Mouse (Mus musculus) spleen, adult 2 months (tissue): ENCODE measurements around the gene Zdhhc1. TPM values are rescaled to one million over a fixed set of nuclear protein-coding genes. Genes with fewer than 3 reads are reported as not detected.

Experiments used
- DNase-seq, 2 experiments: peaks; one replicate each; pipeline versions ENCODE4 v3.0.0 to v3.0.0-alpha.2; 2012 to 2021; ENCODE audit warnings: low spot score in 2 of 2, low read depth in 1 of 2
- H3K27ac ChIP-seq: fragments of 200-500 bp; 2 replicates; pipeline ENCODE4 v1.5.1; 2012; ENCODE audit warnings: low read length, inconsistent platforms; ENCODE audit not compliant: insufficient read depth
- H3K27me3 ChIP-seq: fragments of 200-500 bp; 2 replicates; pipeline ENCODE4 v1.6.1; 2012; ENCODE audit warnings: mild to moderate bottlenecking, moderate library complexity, low read length, inconsistent platforms; ENCODE audit not compliant: control insufficient read depth, insufficient read depth
- H3K36me3 ChIP-seq: fragments of 200-500 bp; 2 replicates; pipeline ENCODE4 v1.6.1; 2012; ENCODE audit warnings: mild to moderate bottlenecking, low read length, inconsistent platforms; ENCODE audit not compliant: control insufficient read depth, insufficient read depth
- H3K4me1 ChIP-seq: fragments of 200-500 bp; 2 replicates; pipeline ENCODE4 v1.6.1; 2011; ENCODE audit warnings: inconsistent platforms; ENCODE audit not compliant: control insufficient read depth, insufficient read depth, insufficient read length
- H3K4me3 ChIP-seq: fragments of 200-500 bp; 2 replicates; pipeline ENCODE4 v1.5.1; 2011; ENCODE audit warnings: mild to moderate bottlenecking, inconsistent platforms; ENCODE audit not compliant: insufficient read depth, insufficient read length; ENCODE audit errors: extremely low read depth
- CTCF ChIP-seq: fragments of 200-500 bp; IDR thresholded peaks from 2 replicates; pipeline ENCODE4 v1.5.1; 2011; ENCODE audit warnings: mild to moderate bottlenecking, inconsistent platforms; ENCODE audit not compliant: insufficient read depth, insufficient read length, insufficient replicate concordance; ENCODE audit errors: extremely low read depth
- POLR2A ChIP-seq: fragments of 200-500 bp; IDR thresholded peaks from 2 replicates; pipeline ENCODE4 v1.6.1; 2011; ENCODE audit warnings: low read depth, low read length, inconsistent platforms
- WGBS: fragments of 180-500 bp; shearing (Covaris S2); methylation state at CpG from one replicate; pipeline ENCODE4 v1.1.7; 2018; 5-methylcytosine and 5-hydroxymethylcytosine counted together
- polyA plus RNA-seq: library from polyadenylated mRNA; depleted of rRNA; stranded (reverse); fragments of >200 nt; gene quantifications from 2 replicates; pipeline ENCODE4 v1.2.3, GENCODE M21; 2012; rRNA removed

The Zdhhc1 gene
- polyA plus RNA-seq, 1 experiment: 15.3 TPM

DNA sequence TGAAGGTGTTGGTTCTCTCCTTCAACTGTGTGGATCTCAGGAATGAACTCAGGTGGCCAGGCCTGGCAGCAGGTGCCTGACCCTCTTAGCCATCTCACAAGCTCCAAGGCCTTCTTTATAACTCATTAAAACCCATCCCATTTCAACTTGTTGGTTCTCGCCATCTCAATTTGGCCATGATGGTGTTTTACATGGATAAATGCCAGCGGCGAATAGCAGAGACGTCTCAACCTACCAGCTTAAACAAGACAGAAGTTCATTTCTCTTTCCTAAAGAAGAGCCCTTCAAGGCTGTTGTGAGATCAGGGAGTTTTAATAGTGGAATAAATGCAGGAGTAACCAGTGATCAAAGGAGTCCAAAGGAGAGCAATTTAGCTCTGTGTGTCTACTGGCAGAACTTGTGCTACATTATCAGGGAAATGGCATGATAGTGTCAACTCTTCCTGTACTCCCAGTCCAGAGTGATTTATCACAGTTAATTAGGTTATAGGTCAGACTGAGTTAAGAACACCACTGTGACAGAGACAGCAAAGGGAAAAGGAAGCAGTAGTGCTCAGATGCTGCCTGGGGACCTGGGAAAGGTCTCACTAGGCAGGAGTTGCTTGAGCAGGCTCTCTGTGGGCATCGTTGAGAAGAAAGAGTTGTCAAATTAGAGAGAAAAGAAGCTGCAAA is 59.5 kb downstream of the Zdhhc1 start:
- no peak for DNase-seq
- Histone ChIP-seq H3K27ac (no peak overlapping the region), H3K4me1 (no peaks in the 10 kb centered on the region), H3K27me3 (no peaks in the 10 kb centered on the region), H3K4me3 (no peak overlapping the region), H3K36me3 (no peaks in the 10 kb centered on the region)
- 85% methylated on average over 5 of the region's 5 CpGs for WGBS
- TF ChIP-seq CTCF (no peak), POLR2A (no peak)

DNA sequence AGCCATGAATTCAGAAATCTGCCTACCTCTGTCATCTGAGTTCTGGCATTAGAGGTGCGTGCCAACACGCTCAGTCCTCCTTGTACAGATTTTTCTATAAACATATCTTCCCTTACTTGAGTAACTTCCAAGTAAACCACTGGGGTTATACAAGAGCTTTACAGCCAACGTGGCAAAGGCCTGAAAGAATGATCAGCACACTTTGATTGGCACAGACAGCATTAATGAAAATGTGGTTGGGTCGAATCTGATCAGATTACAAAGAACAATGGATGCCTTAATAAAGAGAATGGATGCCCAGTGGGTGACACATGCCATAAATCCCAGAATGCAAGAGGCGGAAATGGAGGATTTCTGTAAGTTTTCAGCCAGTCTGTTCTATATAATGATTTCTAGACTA is 60.5 kb downstream of the Zdhhc1 start:
- DNase-seq: no peak
- no peaks in the 10 kb centered on the region for H3K4me1 ChIP-seq
- WGBS: 80% methylated on average over 5 of the region's 5 CpGs
- TF ChIP-seq POLR2A (no peak), CTCF (no peak)
- no peaks in the 10 kb centered on the region for H3K27me3 ChIP-seq
- no peak overlapping the region for H3K27ac ChIP-seq
- H3K36me3 ChIP-seq: no peaks in the 10 kb centered on the region
- H3K4me3 ChIP-seq: no peak overlapping the region

DNA sequence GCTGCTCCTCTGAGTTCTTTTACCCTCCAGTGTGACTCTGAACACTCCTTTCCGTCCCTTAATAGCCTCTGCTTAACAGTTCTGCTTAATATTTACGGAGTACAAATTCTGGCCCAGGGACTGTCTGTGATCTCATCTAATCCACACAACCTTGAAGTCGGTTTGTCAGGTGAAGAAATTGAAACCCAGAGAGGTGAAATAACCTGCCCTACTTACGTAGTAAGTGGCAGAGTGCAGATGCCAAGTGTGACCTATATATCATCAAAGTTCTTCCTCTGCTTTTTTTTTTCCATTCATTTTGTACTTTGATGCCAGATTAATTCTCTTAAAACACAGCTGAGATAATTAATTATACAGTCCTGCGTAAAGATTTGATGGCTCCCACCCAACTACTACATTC is 62.6 kb downstream of the Zdhhc1 start:
- DNase-seq: no peak
- Histone ChIP-seq H3K27me3 (no peaks in the 10 kb centered on the region), H3K4me3 (no peak overlapping the region), H3K4me1 (no peaks in the 10 kb centered on the region), H3K27ac (no peak overlapping the region), H3K36me3 (no peaks in the 10 kb centered on the region)
- TF ChIP-seq POLR2A (no peak), CTCF (no peak)
- WGBS: 83% methylated on average over 5 of the region's 5 CpGs

DNA sequence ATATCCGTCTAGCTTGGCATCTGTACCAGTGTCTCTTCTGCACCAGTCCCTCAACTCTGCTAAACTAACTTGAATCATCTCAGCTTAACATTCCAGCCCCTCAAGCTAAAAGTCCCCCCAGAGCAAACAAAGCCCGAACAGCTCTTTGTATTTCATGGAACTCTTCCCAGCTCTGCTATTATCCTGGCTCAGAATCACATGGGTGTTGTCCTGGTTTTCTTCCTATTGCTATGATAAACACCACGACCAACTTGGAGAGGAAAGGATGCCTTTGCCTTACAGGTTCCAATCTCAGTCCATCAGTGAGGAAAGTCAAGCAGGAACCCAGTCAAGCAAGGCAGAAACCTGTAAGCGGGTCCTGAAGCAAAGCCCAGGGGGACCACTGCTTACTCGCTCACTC is 63.2 kb downstream of the Zdhhc1 start:
- Histone ChIP-seq H3K27me3 (no peaks in the 10 kb centered on the region), H3K27ac (no peak overlapping the region), H3K4me1 (no peaks in the 10 kb centered on the region), H3K4me3 (no peak overlapping the region), H3K36me3 (no peaks in the 10 kb centered on the region)
- TF ChIP-seq POLR2A (no peak), CTCF (no peak)
- no peak for DNase-seq
- 80% methylated on average over 5 of the region's 5 CpGs for WGBS

DNA sequence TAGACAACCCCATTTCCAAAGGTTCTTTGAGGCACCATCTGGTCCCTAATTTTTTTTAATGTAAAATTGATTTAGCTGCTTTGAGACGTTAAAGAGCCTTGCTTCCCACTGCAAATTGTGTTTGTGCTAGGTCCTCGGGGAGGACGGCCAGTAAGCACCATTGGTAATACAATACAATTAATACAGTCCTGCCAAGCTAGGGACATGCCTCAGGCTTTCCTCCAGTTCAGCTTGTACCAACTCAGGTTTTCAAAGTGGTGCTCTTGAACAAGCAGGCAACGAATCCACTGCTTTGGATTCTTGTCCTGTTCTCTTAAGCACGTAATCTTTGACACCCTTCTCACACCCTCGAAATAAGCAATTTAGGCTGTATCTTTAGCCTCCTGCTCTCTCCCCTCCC is 63.7 kb downstream of the Zdhhc1 start:
- Histone ChIP-seq H3K4me3 (no peak overlapping the region), H3K4me1 (no peaks in the 10 kb centered on the region), H3K36me3 (no peaks in the 10 kb centered on the region), H3K27ac (no peak overlapping the region), H3K27me3 (no peaks in the 10 kb centered on the region)
- WGBS: 85% methylated on average over 6 of the region's 6 CpGs
- TF ChIP-seq CTCF: no peak
- no peak for TF ChIP-seq POLR2A
- no peak for DNase-seq

DNA sequence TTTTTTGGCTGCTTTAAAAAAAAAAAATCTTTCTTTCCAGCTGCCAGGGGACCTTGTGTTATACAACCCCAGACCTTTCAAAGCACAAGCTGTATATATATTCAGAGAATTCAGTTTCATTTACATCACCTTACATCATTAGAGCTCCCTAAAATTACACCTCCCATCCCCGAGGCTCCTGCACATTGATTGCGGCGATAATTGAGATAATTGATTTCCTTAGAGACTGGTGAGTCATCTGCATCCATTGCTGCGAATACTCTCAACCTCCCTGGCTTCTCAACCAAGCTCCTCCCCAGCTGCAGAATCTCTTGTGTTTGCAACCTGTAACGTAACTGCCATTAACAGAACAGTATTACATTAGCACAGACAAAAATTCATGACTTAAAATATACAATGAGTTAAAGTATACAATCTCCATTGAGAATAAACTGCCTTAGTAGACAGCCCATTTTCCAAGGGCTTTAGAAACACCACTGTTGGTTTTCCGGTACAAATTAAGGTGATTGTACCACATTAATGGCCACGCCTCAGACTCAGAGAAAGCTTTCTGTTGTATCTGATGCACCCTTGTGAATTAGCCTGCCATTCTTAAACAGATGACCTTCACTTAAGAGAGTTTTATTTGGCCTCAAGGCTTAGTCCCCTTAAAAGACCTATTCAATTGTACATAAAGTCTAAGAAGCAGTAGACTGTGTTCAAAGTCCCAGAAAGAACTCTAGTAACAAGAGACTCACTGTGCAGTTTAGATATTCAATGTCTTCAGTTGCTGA is 64.8 kb downstream of the Zdhhc1 start:
- H3K4me1 ChIP-seq: no peaks in the 10 kb centered on the region
- no peak overlapping the region for H3K27ac ChIP-seq
- no peak overlapping the region for H3K4me3 ChIP-seq
- no peaks in the 10 kb centered on the region for H3K36me3 ChIP-seq
- no peaks in the 10 kb centered on the region for H3K27me3 ChIP-seq
- 83% methylated on average over 7 of the region's 7 CpGs for WGBS
- no peak for TF ChIP-seq CTCF
- no peak for TF ChIP-seq POLR2A
- DNase-seq: no peak

DNA sequence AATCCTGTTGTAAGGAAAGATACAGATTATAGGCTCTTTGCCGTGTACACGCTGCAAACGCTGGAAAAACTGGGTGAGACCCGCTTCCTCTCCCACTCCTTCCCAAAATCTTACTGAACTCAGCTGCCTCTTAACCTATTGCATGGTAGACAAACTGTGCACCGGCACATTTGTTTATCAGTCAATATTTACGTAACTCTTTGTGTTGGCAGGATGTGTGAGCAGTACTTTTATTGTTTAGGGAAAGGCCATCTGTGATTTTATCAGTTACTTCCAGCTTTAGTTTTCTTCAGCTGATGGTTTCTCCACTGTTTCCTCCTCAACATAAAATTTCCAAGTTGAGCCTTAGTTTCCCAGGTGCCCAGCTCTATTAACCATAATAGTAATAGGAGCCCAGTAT is 69.8 kb downstream of the Zdhhc1 start:
- 72% methylated on average over 6 of the region's 6 CpGs for WGBS
- H3K36me3 ChIP-seq: no peaks in the 10 kb centered on the region
- no peak overlapping the region for H3K27ac ChIP-seq
- no peaks in the 10 kb centered on the region for H3K27me3 ChIP-seq
- no peak overlapping the region for H3K4me3 ChIP-seq
- H3K4me1 ChIP-seq: no peaks in the 10 kb centered on the region
- TF ChIP-seq POLR2A (no peak), CTCF (no peak)
- no peak for DNase-seq

Other genes with a start within 250 kb of the Zdhhc1 start
- gene B3gnt9, start 241.7 kb downstream of the Zdhhc1 start, polyA plus RNA-seq: 11.5 and 12.0 TPM in 2 replicates
- 28.1 and 31.8 TPM in 2 replicates for gene Tradd, start 232.3 kb downstream of the Zdhhc1 start, polyA plus RNA-seq
- 16.0 and 20.5 TPM in 2 replicates for gene Fbxl8, start 232.3 kb downstream of the Zdhhc1 start, polyA plus RNA-seq
- gene Hsf4, start 227.1 kb downstream of the Zdhhc1 start, polyA plus RNA-seq: 2.5 and 2.7 TPM in 2 replicates
- gene Nol3, start 220.8 kb downstream of the Zdhhc1 start, polyA plus RNA-seq: 0.53 and 0.70 TPM in 2 replicates
- gene 4931428F04Rik, start 207.0 kb downstream of the Zdhhc1 start, polyA plus RNA-seq: 3.7 and 3.9 TPM in 2 replicates
- 21.4 and 23.4 TPM in 2 replicates for gene Exoc3l, start 200.8 kb downstream of the Zdhhc1 start, polyA plus RNA-seq
- gene E2f4, start 199.2 kb downstream of the Zdhhc1 start, polyA plus RNA-seq: 165 and 202 TPM in 2 replicates
- 7.2 and 7.7 TPM in 2 replicates for gene Elmo3, start 191.3 kb downstream of the Zdhhc1 start, polyA plus RNA-seq
- gene Lrrc29, start 170.6 kb downstream of the Zdhhc1 start, polyA plus RNA-seq: 9.2 and 11.0 TPM in 2 replicates
- 67.8 and 82.2 TPM in 2 replicates for gene Tmem208, start 170.5 kb downstream of the Zdhhc1 start, polyA plus RNA-seq
- 52.0 and 58.1 TPM in 2 replicates for gene Fhod1, start 148.9 kb downstream of the Zdhhc1 start, polyA plus RNA-seq
- gene Slc9a5, start 148.1 kb downstream of the Zdhhc1 start, polyA plus RNA-seq: 3.0 and 4.2 TPM in 2 replicates
- 0.16 and 0.20 TPM in 2 replicates for gene Plekhg4, start 123.6 kb downstream of the Zdhhc1 start, polyA plus RNA-seq
- gene Kctd19, start 83.4 kb downstream of the Zdhhc1 start, polyA plus RNA-seq: 0.42 and 0.62 TPM in 2 replicates
- 0.07 and 0.13 TPM in 2 replicates for gene Lrrc36, start 83.3 kb downstream of the Zdhhc1 start, polyA plus RNA-seq
- 8.1 and 14.7 TPM in 2 replicates for gene Tppp3, start 25.4 kb downstream of the Zdhhc1 start, polyA plus RNA-seq
- 0.44 and 0.62 TPM in 2 replicates for gene Hsd11b2, start 21.9 kb upstream of the Zdhhc1 start, polyA plus RNA-seq
- 68.3 and 72.0 TPM in 2 replicates for gene Atp6v0d1, start 69.1 kb upstream of the Zdhhc1 start, polyA plus RNA-seq
- gene Ripor1, start 108.4 kb upstream of the Zdhhc1 start, polyA plus RNA-seq: 25.6 and 26.5 TPM in 2 replicates
- gene Ctcf, start 139.7 kb upstream of the Zdhhc1 start, polyA plus RNA-seq: 22.1 and 24.5 TPM in 2 replicates
- gene Agrp, start 140.5 kb upstream of the Zdhhc1 start, polyA plus RNA-seq: 0.14 TPM in 1 of 2 replicates, not detected in the other
- 62.1 and 72.2 TPM in 2 replicates for gene Carmil2, start 189.4 kb upstream of the Zdhhc1 start, polyA plus RNA-seq
- 47.3 and 62.1 TPM in 2 replicates for gene Acd, start 204.2 kb upstream of the Zdhhc1 start, polyA plus RNA-seq
- gene Pard6a, start 204.2 kb upstream of the Zdhhc1 start, polyA plus RNA-seq: 8.7 and 12.1 TPM in 2 replicates
- gene 4933405L10Rik, start 210.8 kb upstream of the Zdhhc1 start, polyA plus RNA-seq: not detected in 2 replicates
- gene Enkd1, start 211.3 kb upstream of the Zdhhc1 start, polyA plus RNA-seq: 4.3 and 6.2 TPM in 2 replicates